Mouse (Mus musculus) midbrain, postnatal 0 days (tissue): ENCODE measurements around the gene Zfp644. TPM values are rescaled to one million over a fixed set of nuclear protein-coding genes. Genes with fewer than 3 reads are reported as not detected.
A peak's percentile ranks its signal among the peaks of the same experiment; 100 is the strongest.
"Not testable (repeated sequence)": the region's sequence is repeated elsewhere in the genome, so short reads cannot be mapped to it uniquely, and the experiment has no call there.

ENCODE experiments used
- ATAC-seq: fragments of 200-750 bp; cut with Nextera tagmentation; 2 replicates; pipeline ENCODE4 v1.8.0; 2017; ENCODE audit warnings: moderate number of reproducible peaks, mild to moderate bottlenecking, moderate TSS enrichment, moderate library complexity; ENCODE audit not compliant: low FRiP score
- DNase-seq: peaks from one replicate; pipeline ENCODE4 v3.0.0-alpha.2; 2015; ENCODE audit warnings: low spot score
- H3K27ac ChIP-seq: fragments of 300-500 bp; sonication (generic); 2 replicates; pipeline ENCODE4 v1.5.1; 2014; ENCODE audit warnings: low read depth, mild to moderate bottlenecking, low read length, mixed read lengths
- H3K27me3 ChIP-seq: fragments of 300-500 bp; sonication (generic); 2 replicates; pipeline ENCODE4 v1.6.1; 2014; ENCODE audit warnings: low read length, control low read depth, mixed read lengths; ENCODE audit not compliant: insufficient read depth
- H3K36me3 ChIP-seq: fragments of 300-500 bp; sonication (generic); 2 replicates; pipeline ENCODE4 v1.6.1; 2014; ENCODE audit warnings: low read length, control low read depth, mixed read lengths; ENCODE audit not compliant: insufficient read depth
- H3K4me1 ChIP-seq: fragments of 300-500 bp; sonication (generic); 2 replicates; pipeline ENCODE4 v1.6.1; 2014; ENCODE audit warnings: mild to moderate bottlenecking, control low read depth, antibody characterized with exemption, low read length, mixed read lengths; ENCODE audit not compliant: insufficient read depth
- H3K4me2 ChIP-seq: fragments of 300-500 bp; sonication (generic); 2 replicates; pipeline ENCODE4 v1.6.1; 2014; ENCODE audit warnings: low read depth, mild to moderate bottlenecking, low read length, mixed read lengths; ENCODE audit not compliant: poor library complexity, severe bottlenecking
- H3K4me3 ChIP-seq: fragments of 300-500 bp; sonication (generic); 2 replicates; pipeline ENCODE4 v1.5.1; 2014; ENCODE audit warnings: low read depth, mild to moderate bottlenecking, low read length, moderate library complexity
- H3K9ac ChIP-seq: fragments of 300-500 bp; sonication (generic); replicated peaks from 2 replicates; pipeline ENCODE4 v1.6.1; 2014; ENCODE audit warnings: mild to moderate bottlenecking, low read length, moderate library complexity, mixed read lengths; ENCODE audit not compliant: poor library complexity, severe bottlenecking
- H3K9me3 ChIP-seq: fragments of 300-500 bp; sonication (generic); 2 replicates; pipeline ENCODE4 v1.6.1; 2016; ENCODE audit warnings: low read length, control low read depth
- CTCF ChIP-seq: IDR thresholded peaks from 2 replicates; pipeline ENCODE4 v1.5.1; 2016; ENCODE audit warnings: antibody characterized with exemption, mild to moderate bottlenecking
- WGBS: fragments of 180-500 bp; shearing (Covaris S2); extraction: QIAGEN DNeasy Blood & Tissue Kit; methylation state at CpG from one replicate; pipeline ENCODE4 v1.1.7; 2014; 5-methylcytosine and 5-hydroxymethylcytosine counted together
- polyA plus RNA-seq: library from polyadenylated mRNA; unstranded; fragments of >200 nt; fragmentation: Nextera tagmentation; extraction: Ambion mirVana; gene quantifications from 2 replicates; pipeline ENCODE4 v1.2.1, GENCODE M21; 2015
- total RNA-seq: library from RNA; depleted of rRNA; stranded (reverse); fragments of >200 nt; gene quantifications from 2 replicates; pipeline ENCODE4 v1.2.3, GENCODE M21; 2014

The Zfp644 gene
- total and polyA plus RNA-seq, 2 experiments from 2014 or later, result 72.2 to 89.7 TPM

GRCm38 (mm10) chr5:106695141-106695540 lies 1.9 kb downstream of the Zfp644 start:
- DNase-seq (no peak), ATAC-seq (no peak)
- Histone ChIP-seq H3K4me2 (peak overlapping the region; percentile 78), H3K36me3 (no peaks in the 10 kb centered on the region), H3K9me3 (no peaks in the 10 kb centered on the region), H3K27ac (no peak overlapping the region), H3K4me3 (peak overlapping the region; percentile 91), H3K4me1 (peaks cover 6% of the 10 kb centered on the region; the same call in 1 of the 2 replicates), H3K27me3 (no peaks in the 10 kb centered on the region), H3K9ac (peak overlapping the region; percentile 95)
- no peak for TF ChIP-seq CTCF
- 32% methylated on average over 9 of the region's 9 CpGs for WGBS

GRCm38 (mm10) chr5:106694683-106695082 lies 2.4 kb downstream of the Zfp644 start:
- no peaks in the 10 kb centered on the region for H3K36me3 ChIP-seq
- DNase-seq (no peak), ATAC-seq (no peak)
- peak overlapping the region; percentile 91; the same call in 1 of the 2 replicates for H3K4me3 ChIP-seq
- 95% methylated on average over 1 of the region's 1 CpGs for WGBS
- no peak overlapping the region for H3K27ac ChIP-seq
- no peaks in the 10 kb centered on the region for H3K9me3 ChIP-seq
- no peaks in the 10 kb centered on the region for H3K27me3 ChIP-seq
- TF ChIP-seq CTCF, result no peak
- H3K4me1 ChIP-seq, result peaks cover 6% of the 10 kb centered on the region; the same call in 1 of the 2 replicates
- peak overlapping the region; percentile 78 for H3K4me2 ChIP-seq
- H3K9ac ChIP-seq, result no peak overlapping the region

DNA sequence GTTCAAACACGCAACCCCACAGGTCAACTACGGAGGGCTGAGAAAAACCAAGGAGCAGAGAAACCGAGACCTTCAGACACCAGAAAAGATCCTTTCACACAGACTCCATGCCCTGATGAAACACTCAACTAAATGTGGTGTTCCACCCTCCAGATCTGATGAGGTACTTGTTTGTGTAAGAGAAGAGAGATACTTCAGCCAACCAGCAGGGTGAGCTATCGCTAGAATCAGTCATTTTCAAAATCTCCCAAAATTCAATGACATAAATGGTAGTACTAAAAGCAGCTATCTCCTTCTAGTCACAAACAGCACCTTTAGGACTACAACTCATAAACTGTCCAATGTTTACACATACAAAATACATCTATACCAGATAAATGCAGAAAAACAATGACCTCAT lies 4.1 kb downstream of the Zfp644 start:
- Histone ChIP-seq H3K9me3 (no peaks in the 10 kb centered on the region), H3K27ac (no peak overlapping the region), H3K27me3 (no peaks in the 10 kb centered on the region), H3K4me3 (no peak overlapping the region), H3K9ac (no peak overlapping the region), H3K4me2 (no peak overlapping the region), H3K36me3 (no peaks in the 10 kb centered on the region), H3K4me1 (peaks cover 6% of the 10 kb centered on the region; the same call in 1 of the 2 replicates)
- 90% methylated on average over 4 of the region's 4 CpGs for WGBS
- DNase-seq (no peak), ATAC-seq (no peak)
- TF ChIP-seq CTCF, result peak; percentile 67

GRCm38 (mm10) chr5:106680636-106681458 lies 16.2 kb downstream of the Zfp644 start:
- Histone ChIP-seq H3K27ac (no peak overlapping the region), H3K4me2 (no peak overlapping the region), H3K36me3 (no peaks in the 10 kb centered on the region), H3K4me3 (no peak overlapping the region), H3K9me3 (no peaks in the 10 kb centered on the region), H3K9ac (no peak overlapping the region), H3K4me1 (no peaks in the 10 kb centered on the region), H3K27me3 (no peaks in the 10 kb centered on the region)
- no peak for TF ChIP-seq CTCF
- WGBS, result 92% methylated on average over 6 of the region's 6 CpGs
- DNase-seq, result no peak
- no peak for ATAC-seq

GRCm38 (mm10) chr5:106679659-106680058 lies 17.4 kb downstream of the Zfp644 start:
- H3K9me3 ChIP-seq, result no peaks in the 10 kb centered on the region
- no peaks in the 10 kb centered on the region for H3K27me3 ChIP-seq
- no peaks in the 10 kb centered on the region for H3K36me3 ChIP-seq
- H3K4me1 ChIP-seq, result no peaks in the 10 kb centered on the region
- ATAC-seq (no peak), DNase-seq (no peak)
- no peak overlapping the region for H3K27ac ChIP-seq
- no peak overlapping the region for H3K4me3 ChIP-seq
- WGBS, result 94% methylated on average over 1 of the region's 1 CpGs
- TF ChIP-seq CTCF, result no peak
- H3K4me2 ChIP-seq, result no peak overlapping the region
- H3K9ac ChIP-seq, result no peak overlapping the region

- not testable (repeated sequence) for H3K9me3 ChIP-seq, H3K36me3 ChIP-seq, H3K4me3 ChIP-seq, DNase-seq, H3K27me3 ChIP-seq, H3K4me1 ChIP-seq, H3K9ac ChIP-seq, H3K27ac ChIP-seq, ATAC-seq, H3K4me2 ChIP-seq
- 71% methylated on average over 1 of the region's 1 CpGs for WGBS
These were observed 18.3 kb downstream of the Zfp644 start for GRCm38 (mm10) chr5:106678823-106679222.
